Mouse (Mus musculus): ENCODE results near the gene Rbm42. TPM values are rescaled to one million over a fixed set of nuclear protein-coding genes. Genes with fewer than 3 reads are reported as not detected.

The Rbm42 gene
- polyA plus RNA-seq, 1 experiment from 2014 or later = 126 TPM

- Histone ChIP-seq H3K9ac (no peak overlapping the region), H3K4me1 (peaks cover 6% of the 10 kb centered on the region; the same call in 1 of the 2 replicates), H3K9me3 (no peaks in the 10 kb centered on the region), H3K27ac (peak overlapping the region; percentile 43), H3K36me3 (no peaks in the 10 kb centered on the region), H3K4me2 (no peak overlapping the region), H3K4me3 (no peak overlapping the region), H3K27me3 (no peaks in the 10 kb centered on the region)
- ATAC-seq (ENCODE audit: borderline replicate concordance, extremely low read depth, low FRiP score, low TSS enrichment) = no peak
- 41% methylated on average over 5 of the region's 5 CpGs for WGBS
Measured at GRCm38 (mm10) chr7:30596811-30597210, 53.3 kb downstream of the Rbm42 start.

GRCm38 (mm10) chr7:30596093-30596492 is 54.0 kb downstream of the Rbm42 start:
- ATAC-seq (ENCODE audit: borderline replicate concordance, extremely low read depth, low FRiP score, low TSS enrichment) = no peak
- H3K9ac ChIP-seq = no peak overlapping the region
- peak overlapping the region; percentile 43 for H3K27ac ChIP-seq

GRCm38 (mm10) chr7:30594510-30595024 is 55.5 kb downstream of the Rbm42 start:
- H3K4me1 ChIP-seq = peaks cover 12% of the 10 kb centered on the region
- H3K9ac ChIP-seq = no peak overlapping the region
- H3K9me3 ChIP-seq = no peaks in the 10 kb centered on the region
- ATAC-seq (ENCODE audit: borderline replicate concordance, extremely low read depth, low FRiP score, low TSS enrichment) = no peak
- no peaks in the 10 kb centered on the region for H3K27me3 ChIP-seq
- no peaks in the 10 kb centered on the region for H3K36me3 ChIP-seq
- H3K4me3 ChIP-seq = no peak overlapping the region
- H3K27ac ChIP-seq = no peak overlapping the region
- no peak overlapping the region for H3K4me2 ChIP-seq
- 60% methylated on average over 4 of the region's 4 CpGs for WGBS

More at GRCm38 (mm10) chr7:30596093-30596492, 54.0 kb downstream of the Rbm42 start:
- 59% methylated on average over 5 of the region's 5 CpGs for WGBS
- Histone ChIP-seq H3K4me1 (peaks cover 6% of the 10 kb centered on the region; the same call in 1 of the 2 replicates), H3K4me3 (no peak overlapping the region), H3K36me3 (no peaks in the 10 kb centered on the region), H3K9me3 (no peaks in the 10 kb centered on the region), H3K4me2 (no peak overlapping the region), H3K27me3 (no peaks in the 10 kb centered on the region)

GRCm38 (mm10) chr7:30593579-30594509 is 56.3 kb downstream of the Rbm42 start:
- no peaks in the 10 kb centered on the region for H3K9me3 ChIP-seq
- H3K4me2 ChIP-seq = no peak overlapping the region
- no peak overlapping the region for H3K9ac ChIP-seq
- peaks cover 9% of the 10 kb centered on the region for H3K4me1 ChIP-seq
- no peaks in the 10 kb centered on the region for H3K36me3 ChIP-seq
- no peak overlapping the region for H3K27ac ChIP-seq
- H3K4me3 ChIP-seq = no peak overlapping the region
- WGBS = 65% methylated on average over 10 of the region's 10 CpGs
- H3K27me3 ChIP-seq = no peaks in the 10 kb centered on the region
- ATAC-seq (ENCODE audit: borderline replicate concordance, extremely low read depth, low FRiP score, low TSS enrichment) = no peak

- H3K36me3 ChIP-seq = no peaks in the 10 kb centered on the region
- no peaks in the 10 kb centered on the region for H3K27me3 ChIP-seq
- WGBS = 34% methylated on average over 5 of the region's 5 CpGs
- H3K9me3 ChIP-seq = no peaks in the 10 kb centered on the region
- peaks cover 6% of the 10 kb centered on the region for H3K4me1 ChIP-seq
- H3K27ac ChIP-seq = 0 out of 2 replicates have a peak overlapping the region, but pooled peaks have one; percentile 8
- no peak overlapping the region for H3K9ac ChIP-seq
- H3K4me2 ChIP-seq = no peak overlapping the region
- ATAC-seq (ENCODE audit: borderline replicate concordance, extremely low read depth, low FRiP score, low TSS enrichment) = no peak
- no peak overlapping the region for H3K4me3 ChIP-seq
Measured at GRCm38 (mm10) chr7:30592772-30593423, 57.2 kb downstream of the Rbm42 start.

- Histone ChIP-seq H3K36me3 (peaks cover 2% of the 10 kb centered on the region), H3K4me1 (peaks cover 16% of the 10 kb centered on the region), H3K27ac (no peak overlapping the region), H3K4me2 (no peak overlapping the region), H3K27me3 (no peaks in the 10 kb centered on the region), H3K4me3 (no peak overlapping the region), H3K9me3 (no peaks in the 10 kb centered on the region), H3K9ac (no peak overlapping the region)
- no peak for ATAC-seq (ENCODE audit: borderline replicate concordance, extremely low read depth, low FRiP score, low TSS enrichment)
- 62% methylated on average over 4 of the region's 4 CpGs for WGBS
Measured at GRCm38 (mm10) chr7:30591605-30591951, 58.5 kb downstream of the Rbm42 start.

Other genes with a start within 250 kb of the Rbm42 start
- gene Tyrobp, start 236.6 kb downstream of the Rbm42 start, polyA plus RNA-seq (2015; fragmentation: Nextera tagmentation; extraction: Ambion mirVana) = 50.8 and 56.1 TPM in 2 replicates
- 0.70 and 2.3 TPM in 2 replicates for gene Hcst, start 230.5 kb downstream of the Rbm42 start, polyA plus RNA-seq (2015; fragmentation: Nextera tagmentation; extraction: Ambion mirVana)
- gene Nfkbid, start 228.6 kb downstream of the Rbm42 start, polyA plus RNA-seq (2015; fragmentation: Nextera tagmentation; extraction: Ambion mirVana) = 1.5 and 2.1 TPM in 2 replicates
- 23.9 and 24.4 TPM in 2 replicates for gene Aplp1, start 204.8 kb downstream of the Rbm42 start, polyA plus RNA-seq (2015; fragmentation: Nextera tagmentation; extraction: Ambion mirVana)
- gene Kirrel2, start 192.6 kb downstream of the Rbm42 start, polyA plus RNA-seq (2015; fragmentation: Nextera tagmentation; extraction: Ambion mirVana) = not detected in 2 replicates
- 0.08 TPM in 1 of 2 replicates, not detected in the other for gene Nphs1, start 192.0 kb downstream of the Rbm42 start, polyA plus RNA-seq (2015; fragmentation: Nextera tagmentation; extraction: Ambion mirVana)
- gene Prodh2, start 156.7 kb downstream of the Rbm42 start, polyA plus RNA-seq (2015; fragmentation: Nextera tagmentation; extraction: Ambion mirVana) = 0.25 and 0.44 TPM in 2 replicates
- 7.7 and 9.3 TPM in 2 replicates for gene Arhgap33, start 115.3 kb downstream of the Rbm42 start, polyA plus RNA-seq (2015; fragmentation: Nextera tagmentation; extraction: Ambion mirVana)
- gene Hspb6, start 98.1 kb downstream of the Rbm42 start, polyA plus RNA-seq (2015; fragmentation: Nextera tagmentation; extraction: Ambion mirVana) = 32.1 and 33.6 TPM in 2 replicates
- gene Proser3, start 98.0 kb downstream of the Rbm42 start, polyA plus RNA-seq (2015; fragmentation: Nextera tagmentation; extraction: Ambion mirVana) = 13.2 and 18.3 TPM in 2 replicates
- 36.0 and 38.8 TPM in 2 replicates for gene Lin37, start 90.5 kb downstream of the Rbm42 start, polyA plus RNA-seq (2015; fragmentation: Nextera tagmentation; extraction: Ambion mirVana)
- gene U2af1l4, start 87.0 kb downstream of the Rbm42 start, polyA plus RNA-seq (2015; fragmentation: Nextera tagmentation; extraction: Ambion mirVana) = 99.0 TPM in 2 replicates
- 13.0 and 15.1 TPM in 2 replicates for gene Gm49396, start 87.0 kb downstream of the Rbm42 start, polyA plus RNA-seq (2015; fragmentation: Nextera tagmentation; extraction: Ambion mirVana)
- gene Psenen, start 86.7 kb downstream of the Rbm42 start, polyA plus RNA-seq (2015; fragmentation: Nextera tagmentation; extraction: Ambion mirVana) = 119 and 124 TPM in 2 replicates
- 4.6 and 5.0 TPM in 2 replicates for gene Igflr1, start 84.9 kb downstream of the Rbm42 start, polyA plus RNA-seq (2015; fragmentation: Nextera tagmentation; extraction: Ambion mirVana)
- 8.4 and 10.0 TPM in 2 replicates for gene Kmt2b, start 61.6 kb downstream of the Rbm42 start, polyA plus RNA-seq (2015; fragmentation: Nextera tagmentation; extraction: Ambion mirVana)
- gene Zbtb32, start 51.4 kb downstream of the Rbm42 start, polyA plus RNA-seq (2015; fragmentation: Nextera tagmentation; extraction: Ambion mirVana) = 2.3 and 3.7 TPM in 2 replicates
- 0.88 and 1.4 TPM in 2 replicates for gene Upk1a, start 37.5 kb downstream of the Rbm42 start, polyA plus RNA-seq (2015; fragmentation: Nextera tagmentation; extraction: Ambion mirVana)
- gene Cox6b1, start 24.2 kb downstream of the Rbm42 start, polyA plus RNA-seq (2015; fragmentation: Nextera tagmentation; extraction: Ambion mirVana) = 867 and 890 TPM in 2 replicates
- not detected in 2 replicates for gene Etv2, start 14.5 kb downstream of the Rbm42 start, polyA plus RNA-seq (2015; fragmentation: Nextera tagmentation; extraction: Ambion mirVana)
- gene Haus5, start 14.7 kb upstream of the Rbm42 start, polyA plus RNA-seq (2015; fragmentation: Nextera tagmentation; extraction: Ambion mirVana) = 61.9 and 62.6 TPM in 2 replicates
- gene Pmis2, start 21.3 kb upstream of the Rbm42 start, polyA plus RNA-seq (2015; fragmentation: Nextera tagmentation; extraction: Ambion mirVana) = not detected in 2 replicates
- 0.96 TPM in 1 of 2 replicates, not detected in the other for gene 2200002J24Rik, start 48.6 kb upstream of the Rbm42 start, polyA plus RNA-seq (2015; fragmentation: Nextera tagmentation; extraction: Ambion mirVana)
- 0.40 and 0.41 TPM in 2 replicates for gene Atp4a, start 61.9 kb upstream of the Rbm42 start, polyA plus RNA-seq (2015; fragmentation: Nextera tagmentation; extraction: Ambion mirVana)
- 153 and 159 TPM in 2 replicates for gene Tmem147, start 79.2 kb upstream of the Rbm42 start, polyA plus RNA-seq (2015; fragmentation: Nextera tagmentation; extraction: Ambion mirVana)
- gene Gapdhs, start 93.4 kb upstream of the Rbm42 start, polyA plus RNA-seq (2015; fragmentation: Nextera tagmentation; extraction: Ambion mirVana) = 0.19 and 0.46 TPM in 2 replicates
- 1.4 and 1.8 TPM in 2 replicates for gene Sbsn, start 101.2 kb upstream of the Rbm42 start, polyA plus RNA-seq (2015; fragmentation: Nextera tagmentation; extraction: Ambion mirVana)
- gene Dmkn, start 113.4 kb upstream of the Rbm42 start, polyA plus RNA-seq (2015; fragmentation: Nextera tagmentation; extraction: Ambion mirVana) = 5.4 and 5.9 TPM in 2 replicates
- 2.4 and 5.1 TPM in 2 replicates for gene Krtdap, start 137.6 kb upstream of the Rbm42 start, polyA plus RNA-seq (2015; fragmentation: Nextera tagmentation; extraction: Ambion mirVana)
- 0.38 and 0.46 TPM in 2 replicates for gene Ffar2, start 173.5 kb upstream of the Rbm42 start, polyA plus RNA-seq (2015; fragmentation: Nextera tagmentation; extraction: Ambion mirVana)
- not detected in 2 replicates for gene Ffar3, start 205.9 kb upstream of the Rbm42 start, polyA plus RNA-seq (2015; fragmentation: Nextera tagmentation; extraction: Ambion mirVana)
- not detected in 2 replicates for gene Ffar1, start 211.2 kb upstream of the Rbm42 start, polyA plus RNA-seq (2015; fragmentation: Nextera tagmentation; extraction: Ambion mirVana)
- 0.05 TPM in 1 of 2 replicates, not detected in the other for gene Cd22, start 230.0 kb upstream of the Rbm42 start, polyA plus RNA-seq (2015; fragmentation: Nextera tagmentation; extraction: Ambion mirVana)